Mouse (Mus musculus) heart, adult 11 months (tissue): ENCODE results near the gene Cyp26a1.

Experiments
- DNase-seq: peaks from one replicate; pipeline ENCODE4 v3.0.0; 2022

Cyp26a1 gene

DNA sequence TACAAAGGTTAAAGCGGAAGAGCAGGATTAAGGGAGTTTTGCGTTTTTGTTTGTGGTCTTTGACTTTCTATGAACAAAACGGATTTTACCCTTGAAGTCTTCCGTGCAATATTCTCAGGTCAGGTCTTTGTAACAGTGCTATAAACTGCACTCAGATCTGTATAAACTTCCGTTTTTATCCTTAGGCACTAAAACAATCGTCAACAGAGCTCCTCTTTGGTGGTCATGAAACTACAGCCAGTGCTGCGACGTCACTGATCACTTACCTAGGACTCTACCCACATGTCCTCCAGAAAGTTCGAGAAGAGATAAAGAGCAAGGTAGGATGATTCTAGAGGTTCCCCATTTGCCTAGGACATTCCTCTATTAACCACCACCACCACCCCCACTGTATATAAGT is 2.1 kb downstream of the Cyp26a1 start:
- DNase-seq, result no peak

DNA sequence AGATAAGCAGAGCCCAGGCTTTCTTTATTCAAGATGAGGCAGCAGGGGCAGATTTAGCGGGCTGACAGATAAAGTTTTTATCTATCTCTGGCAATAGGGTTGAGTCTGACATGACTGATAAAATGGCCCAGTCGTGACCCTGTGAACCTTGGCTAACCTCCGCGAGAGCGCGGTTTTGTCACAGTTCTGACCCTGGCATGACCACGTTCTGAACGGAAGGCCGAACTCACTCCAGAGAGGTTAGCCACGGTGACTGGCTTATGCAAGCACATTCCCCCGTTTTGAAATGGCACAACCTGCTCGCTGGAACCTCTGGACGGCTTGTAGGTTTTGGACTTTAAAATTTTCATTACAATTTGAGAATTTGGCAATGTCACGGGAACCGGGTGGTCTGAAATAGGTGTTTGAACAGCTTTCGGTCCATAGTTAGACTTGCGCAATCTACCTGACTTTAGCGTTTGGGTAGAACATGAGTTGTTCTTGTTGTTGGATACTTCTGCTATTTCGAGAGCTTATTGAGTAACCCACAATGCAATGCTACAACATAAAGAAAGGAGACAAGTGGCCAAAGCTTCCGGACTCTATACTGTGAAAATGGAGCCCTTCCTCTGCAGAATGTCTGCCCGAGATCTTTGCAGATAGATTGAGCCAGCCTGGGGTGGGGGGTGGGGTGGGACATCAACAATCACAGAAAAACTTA is 4.9 kb downstream of the Cyp26a1 start:
- DNase-seq, result peak; percentile 52

DNA sequence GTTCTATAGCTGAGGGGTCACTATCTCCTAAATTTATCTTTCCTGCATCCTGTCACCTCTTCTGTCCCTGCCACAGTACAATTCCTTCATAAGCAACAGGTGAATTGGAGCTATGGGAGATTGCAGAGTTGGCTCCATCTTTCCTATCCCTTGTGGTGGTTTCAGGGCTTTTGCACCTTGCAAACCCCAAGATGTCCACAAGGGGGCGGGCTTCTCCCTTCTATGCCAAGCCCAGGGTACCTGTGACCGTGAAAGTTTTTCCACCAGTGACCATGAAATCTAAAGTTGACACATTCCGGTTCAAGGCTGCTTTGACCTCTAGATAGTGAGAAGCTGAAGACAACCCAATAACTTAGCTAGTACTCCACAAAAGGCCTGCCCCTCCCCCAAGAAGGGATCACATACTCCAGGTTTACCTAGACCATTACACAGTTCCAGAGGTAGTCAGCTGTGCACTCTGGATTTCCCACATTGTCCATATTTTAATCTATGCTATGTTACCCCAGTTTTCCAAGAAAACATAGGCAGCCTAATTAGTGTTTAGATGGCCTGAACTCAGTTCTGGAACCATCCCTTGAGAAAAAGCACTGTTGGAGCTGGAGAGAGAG is 6.4 kb downstream of the Cyp26a1 start:
- DNase-seq, result peak; percentile 91

- peak; percentile 46 for DNase-seq
Measured at GRCm38 (mm10) chr19:37705722-37706121, 8.1 kb downstream of the Cyp26a1 start.

- DNase-seq, result peak; percentile 16
Measured at GRCm38 (mm10) chr19:37714681-37715080, 17.1 kb downstream of the Cyp26a1 start.

DNA sequence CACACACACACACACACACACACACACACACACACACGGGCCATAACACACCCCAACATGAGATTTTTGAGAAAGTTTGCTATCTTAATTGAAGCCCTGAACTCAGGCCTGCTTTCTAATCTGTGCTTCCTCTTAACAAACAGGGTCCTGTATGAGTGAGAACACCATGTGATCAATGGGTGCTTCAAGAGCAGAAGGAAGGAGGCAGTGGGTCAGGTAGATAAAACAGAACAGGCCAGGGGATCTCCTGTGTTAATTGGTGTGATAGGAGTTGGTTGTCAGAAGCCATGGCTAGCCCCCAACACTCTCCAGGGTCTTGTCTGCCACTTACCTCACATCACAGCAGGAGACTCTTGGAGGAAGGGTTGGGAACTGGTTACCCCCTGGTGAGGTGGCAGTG is 18.4 kb downstream of the Cyp26a1 start:
- DNase-seq, result peak; percentile 48

DNA sequence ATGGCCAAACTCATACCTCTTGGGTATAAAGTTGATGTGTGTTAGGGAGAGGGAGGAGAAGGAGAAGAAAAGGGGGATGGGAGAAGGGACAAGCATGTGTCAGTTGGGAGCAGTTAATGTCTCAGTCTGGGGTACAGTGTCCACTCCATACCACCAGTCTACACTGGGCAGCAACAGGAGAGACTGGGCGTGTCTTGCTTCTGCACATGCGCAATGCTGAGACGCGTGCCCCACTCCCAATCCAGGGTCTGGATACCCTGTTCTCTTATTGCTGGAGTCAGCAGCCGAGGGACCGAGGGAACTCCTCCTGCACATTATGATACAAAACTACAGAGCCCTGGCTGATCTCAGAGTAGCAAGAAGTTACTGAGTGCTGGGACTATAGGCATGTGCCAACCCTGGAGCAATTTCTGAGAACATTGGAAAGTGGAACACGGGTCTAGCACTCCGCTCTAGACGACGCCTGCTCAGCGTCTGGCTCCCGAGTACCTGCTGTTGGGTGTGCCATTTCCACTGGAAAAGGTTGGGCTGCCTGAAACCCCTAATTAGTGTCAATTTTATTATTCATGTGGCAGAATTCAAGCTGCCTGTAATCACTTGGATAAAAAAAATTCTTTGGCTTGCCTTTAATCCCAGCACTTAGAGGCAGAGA is 19.1 kb downstream of the Cyp26a1 start:
- DNase-seq, result peak; percentile 67

DNA sequence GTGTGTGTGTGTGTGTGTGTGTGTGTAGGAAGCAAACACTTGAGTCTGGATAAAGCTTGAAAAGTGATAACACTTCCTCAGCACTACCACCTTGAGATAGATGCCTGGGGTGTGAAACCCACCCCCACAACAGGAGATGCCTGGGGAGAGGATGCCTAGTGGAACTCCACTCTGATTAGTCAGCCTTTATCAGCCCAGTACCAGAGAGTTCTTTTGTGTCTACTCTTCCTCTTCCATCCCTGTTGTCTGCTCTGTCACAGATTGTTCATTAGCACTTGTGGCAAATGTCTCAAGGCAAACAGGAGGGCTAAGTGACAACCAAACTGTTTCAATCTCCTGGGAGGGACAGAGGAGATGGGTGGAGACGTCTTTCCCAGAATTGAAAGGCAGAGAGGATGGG is 21.6 kb downstream of the Cyp26a1 start:
- peak; percentile 61 for DNase-seq

DNA sequence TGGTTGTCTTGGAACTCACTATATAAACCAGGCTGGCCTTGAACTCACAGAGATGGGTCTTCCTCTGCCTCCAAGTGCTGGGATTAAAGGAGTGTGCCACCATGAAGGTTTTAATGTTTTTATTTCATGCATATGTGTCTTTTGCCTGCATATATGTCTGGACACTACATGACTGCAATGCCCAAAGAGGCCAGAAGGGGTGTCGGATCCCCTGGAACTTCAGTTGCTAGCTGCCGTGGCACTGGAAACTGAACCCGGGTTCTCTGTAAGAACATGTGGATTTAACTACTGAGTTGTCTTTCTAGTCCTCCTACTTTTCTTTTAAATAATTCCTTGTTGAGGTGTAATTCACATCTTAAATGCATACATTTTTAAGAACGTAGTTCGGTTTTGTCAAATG is 27.0 kb downstream of the Cyp26a1 start:
- DNase-seq, result no peak

DNA sequence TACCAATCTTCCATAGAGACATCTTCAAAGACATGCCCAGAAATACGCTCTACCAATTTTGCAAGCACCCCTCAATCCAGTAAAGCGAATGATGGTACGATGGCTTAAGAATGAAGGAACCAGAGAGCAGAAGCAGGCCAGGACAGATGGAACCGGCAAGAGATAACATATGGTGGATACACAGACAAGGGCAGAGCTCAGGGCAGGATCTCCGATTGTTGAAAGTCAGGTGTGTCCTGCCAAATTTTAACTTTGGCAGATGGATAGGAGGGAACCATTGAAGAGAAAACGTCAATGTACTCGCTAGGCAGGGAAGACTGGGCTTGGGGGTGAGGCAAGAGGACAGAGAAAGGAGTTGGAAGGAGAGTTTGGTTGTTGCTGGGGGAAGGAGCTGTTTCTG is 29.0 kb downstream of the Cyp26a1 start:
- peak; percentile 64 for DNase-seq

- DNase-seq, result peak; percentile 54
Measured at GRCm38 (mm10) chr19:37727366-37727765, 29.8 kb downstream of the Cyp26a1 start.

GRCm38 (mm10) chr19:37735426-37735825 is 37.8 kb downstream of the Cyp26a1 start:
- no peak for DNase-seq

GRCm38 (mm10) chr19:37738575-37738974 is 41.0 kb downstream of the Cyp26a1 start:
- DNase-seq, result no peak

DNA sequence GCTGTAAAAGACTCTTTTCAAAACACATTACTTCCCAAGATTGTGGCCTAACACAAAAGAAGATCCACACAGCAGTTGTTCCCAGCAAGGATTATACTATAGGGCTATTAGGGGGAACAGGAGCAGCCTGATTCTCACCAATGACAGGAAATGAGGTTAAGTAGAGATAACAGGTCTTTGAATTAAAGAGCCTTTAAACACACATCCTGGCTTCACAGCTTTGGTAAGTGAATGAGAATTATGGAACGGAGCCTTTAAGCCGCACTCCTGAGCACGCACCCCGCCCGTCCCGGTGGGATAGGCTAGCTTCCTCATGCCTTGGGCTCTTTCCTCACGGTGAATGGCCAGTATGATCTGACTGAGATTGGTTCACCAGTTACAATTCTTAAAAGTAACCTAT is 42.4 kb downstream of the Cyp26a1 start:
- DNase-seq, result no peak
